Mouse (Mus musculus): ENCODE results near the gene Snd1. TPM values are rescaled to one million over a fixed set of nuclear protein-coding genes. Genes with fewer than 3 reads are reported as not detected.

Snd1 gene
- polyA plus RNA-seq, 1 experiment, result 190 TPM

DNA sequence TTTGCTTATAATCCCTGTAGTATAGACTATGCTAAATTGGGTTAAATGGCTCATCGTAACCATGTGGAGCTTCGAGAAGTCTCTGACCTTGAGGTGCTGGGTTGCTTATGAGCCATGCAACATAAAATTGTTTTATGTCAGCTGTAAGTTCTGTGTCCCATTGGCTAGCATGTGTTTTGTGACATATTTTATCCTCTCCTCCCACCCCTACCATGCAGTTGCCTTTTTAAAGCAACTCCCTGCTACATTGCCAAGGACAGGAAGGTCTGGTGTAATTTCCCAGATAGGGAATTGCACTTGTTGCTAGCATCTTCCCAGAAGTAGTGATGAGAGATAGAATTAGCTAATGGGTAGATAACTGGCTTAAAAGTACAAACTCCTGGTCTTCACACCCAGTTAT is 324.9 kb downstream of the Snd1 start:
- TF ChIP-seq SRF (IDR thresholded peaks at IDR 0.05; ENCODE audit: control insufficient read depth, insufficient read length, low read depth) (no peak), USF1 (IDR thresholded peaks at IDR 0.05; ENCODE audit: low read depth) (no peak), REST (IDR thresholded peaks at IDR 0.05; ENCODE audit: insufficient read depth, insufficient read length) (no peak), POLR2AphosphoS2 (IDR thresholded peaks at IDR 0.05; ENCODE audit: insufficient read length, low read depth) (no peak), MYOG (IDR thresholded peaks at IDR 0.05; ENCODE audit: control insufficient read depth in 1 of 3, insufficient read depth in 1 of 3, insufficient read length in 2 of 3, low read depth in 2 of 3) (no peak), POLR2A (IDR thresholded peaks at IDR 0.05; ENCODE audit: insufficient read length, low read depth) (no peak), TCF3 (IDR thresholded peaks at IDR 0.05; ENCODE audit: insufficient read length, low read depth) (no peak), E2F4 (IDR thresholded peaks at IDR 0.05; ENCODE audit: insufficient read depth) (no peak), MAX (IDR thresholded peaks at IDR 0.05; ENCODE audit: low read depth) (no peak), TCF12 (IDR thresholded peaks at IDR 0.05; ENCODE audit: insufficient read depth, poor library complexity, severe bottlenecking) (no peak), MYOD1 (IDR thresholded peaks at IDR 0.05; ENCODE audit: control insufficient read depth in 1 of 3, insufficient read length in 2 of 3, low read depth in 2 of 3) (no peak), CEBPB (IDR thresholded peaks at IDR 0.05; ENCODE audit: insufficient read depth, poor library complexity, severe bottlenecking) (no peak)
- H3K4me2 ChIP-seq (ENCODE audit: low read depth), result no peak overlapping the region
- H3ac ChIP-seq (ENCODE audit: control insufficient read depth, insufficient read length), result no peak overlapping the region
- H3K27me3 ChIP-seq (ENCODE audit: control insufficient read depth, insufficient read depth, insufficient read length), result no peaks in the 10 kb centered on the region
- H3K36me3 ChIP-seq (ENCODE audit: control insufficient read depth, insufficient read depth), result peaks cover 26% of the 10 kb centered on the region
- no peak overlapping the region for H3K4me3 ChIP-seq
- H3K79me2 ChIP-seq (ENCODE audit: control insufficient read depth, insufficient read depth), result no peaks in the 10 kb centered on the region

DNA sequence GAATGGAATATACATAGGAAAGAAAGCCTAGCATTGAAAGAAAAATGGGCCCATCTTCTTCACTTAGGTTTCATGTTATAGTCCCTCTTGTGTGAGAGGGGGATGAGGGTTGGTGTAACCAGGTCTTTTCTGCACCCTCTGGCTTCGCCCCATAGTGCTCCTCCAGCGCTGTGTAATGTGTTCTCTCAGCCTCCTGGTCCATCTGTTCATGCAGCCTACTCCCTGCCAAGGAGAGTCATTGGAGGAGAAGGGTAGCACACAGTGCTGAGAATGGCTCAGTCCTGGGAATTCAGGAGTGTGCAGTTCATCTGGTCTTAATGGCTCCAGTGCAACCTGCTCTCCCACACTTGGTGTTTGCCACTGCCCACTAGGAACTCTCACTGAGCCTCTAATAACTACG is 326.0 kb downstream of the Snd1 start:
- Histone ChIP-seq H3K4me2 (ENCODE audit: low read depth) (no peak overlapping the region), H3K27me3 (ENCODE audit: control insufficient read depth, insufficient read depth, insufficient read length) (no peaks in the 10 kb centered on the region), H3K36me3 (ENCODE audit: control insufficient read depth, insufficient read depth) (peaks cover 35% of the 10 kb centered on the region), H3ac (ENCODE audit: control insufficient read depth, insufficient read length) (no peak overlapping the region), H3K4me3 (no peak overlapping the region), H3K79me2 (ENCODE audit: control insufficient read depth, insufficient read depth) (no peaks in the 10 kb centered on the region)
- TF ChIP-seq MYOD1 (IDR thresholded peaks at IDR 0.05; ENCODE audit: control insufficient read depth in 1 of 3, insufficient read length in 2 of 3, low read depth in 2 of 3), result no peak
- no peak for TF ChIP-seq MYOG (IDR thresholded peaks at IDR 0.05; ENCODE audit: control insufficient read depth in 1 of 3, insufficient read depth in 1 of 3, insufficient read length in 2 of 3, low read depth in 2 of 3)
- TF ChIP-seq USF1 (IDR thresholded peaks at IDR 0.05; ENCODE audit: low read depth), result no peak
- no peak for TF ChIP-seq MAX (IDR thresholded peaks at IDR 0.05; ENCODE audit: low read depth)
- TF ChIP-seq POLR2AphosphoS2 (IDR thresholded peaks at IDR 0.05; ENCODE audit: insufficient read length, low read depth), result no peak
- TF ChIP-seq REST (IDR thresholded peaks at IDR 0.05; ENCODE audit: insufficient read depth, insufficient read length), result no peak
- no peak for TF ChIP-seq CEBPB (IDR thresholded peaks at IDR 0.05; ENCODE audit: insufficient read depth, poor library complexity, severe bottlenecking)

DNA sequence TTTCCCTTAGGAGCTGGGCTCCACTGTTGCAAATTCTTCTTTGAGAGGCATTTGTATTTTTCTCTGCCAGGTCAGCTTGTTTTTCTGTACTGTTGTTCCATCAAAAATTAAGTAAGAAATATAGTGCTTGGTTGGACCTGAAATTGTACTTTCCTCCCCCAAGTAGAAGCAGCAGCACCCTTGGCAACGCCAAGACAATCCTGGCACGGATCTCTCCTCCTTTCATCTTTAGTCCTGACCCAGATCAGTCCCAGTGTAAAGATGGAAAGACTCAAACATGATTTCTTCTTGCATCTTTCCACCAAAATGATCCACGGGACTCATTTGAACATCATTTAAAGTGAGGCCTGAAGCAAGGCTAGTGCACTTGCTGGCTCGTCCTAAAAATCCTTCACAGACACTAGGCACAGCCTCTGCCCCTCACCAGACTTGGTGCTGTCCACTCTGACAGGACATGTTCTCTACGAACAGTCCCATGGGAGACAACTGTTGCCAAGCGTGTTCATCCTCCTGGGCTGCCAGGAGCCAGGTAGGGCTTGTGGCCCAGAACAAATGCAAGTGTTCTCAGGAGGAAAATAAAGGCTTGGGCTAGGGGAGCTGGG is 328.8 kb downstream of the Snd1 start:
- Histone ChIP-seq H3K4me2 (ENCODE audit: low read depth) (no peak overlapping the region), H3K79me2 (ENCODE audit: control insufficient read depth, insufficient read depth) (no peaks in the 10 kb centered on the region), H3K27me3 (ENCODE audit: control insufficient read depth, insufficient read depth, insufficient read length) (no peaks in the 10 kb centered on the region), H3K4me3 (no peak overlapping the region), H3ac (ENCODE audit: control insufficient read depth, insufficient read length) (no peak overlapping the region), H3K36me3 (ENCODE audit: control insufficient read depth, insufficient read depth) (peaks cover 28% of the 10 kb centered on the region)
- TF ChIP-seq MAX (IDR thresholded peaks at IDR 0.05; ENCODE audit: low read depth) (no peak), E2F4 (IDR thresholded peaks at IDR 0.05; ENCODE audit: insufficient read depth) (no peak), POLR2AphosphoS2 (IDR thresholded peaks at IDR 0.05; ENCODE audit: insufficient read length, low read depth) (no peak), SRF (IDR thresholded peaks at IDR 0.05; ENCODE audit: control insufficient read depth, insufficient read length, low read depth) (no peak), POLR2A (IDR thresholded peaks at IDR 0.05; ENCODE audit: insufficient read length, low read depth) (no peak), TCF3 (IDR thresholded peaks at IDR 0.05; ENCODE audit: insufficient read length, low read depth) (no peak), MYOG (IDR thresholded peaks at IDR 0.05; ENCODE audit: control insufficient read depth in 1 of 3, insufficient read depth in 1 of 3, insufficient read length in 2 of 3, low read depth in 2 of 3) (no peak), CEBPB (IDR thresholded peaks at IDR 0.05; ENCODE audit: insufficient read depth, poor library complexity, severe bottlenecking) (no peak), TCF12 (IDR thresholded peaks at IDR 0.05; ENCODE audit: insufficient read depth, poor library complexity, severe bottlenecking) (no peak), USF1 (IDR thresholded peaks at IDR 0.05; ENCODE audit: low read depth) (no peak), MYOD1 (IDR thresholded peaks at IDR 0.05; ENCODE audit: control insufficient read depth in 1 of 3, insufficient read length in 2 of 3, low read depth in 2 of 3) (no peak), REST (IDR thresholded peaks at IDR 0.05; ENCODE audit: insufficient read depth, insufficient read length) (no peak)

- TF ChIP-seq CEBPB (IDR thresholded peaks at IDR 0.05; ENCODE audit: insufficient read depth, poor library complexity, severe bottlenecking) (no peak), MYOG (IDR thresholded peaks at IDR 0.05; ENCODE audit: control insufficient read depth in 1 of 3, insufficient read depth in 1 of 3, insufficient read length in 2 of 3, low read depth in 2 of 3) (no peak), REST (IDR thresholded peaks at IDR 0.05; ENCODE audit: insufficient read depth, insufficient read length) (no peak), E2F4 (IDR thresholded peaks at IDR 0.05; ENCODE audit: insufficient read depth) (no peak), USF1 (IDR thresholded peaks at IDR 0.05; ENCODE audit: low read depth) (no peak)
- peaks cover 28% of the 10 kb centered on the region for H3K36me3 ChIP-seq (ENCODE audit: control insufficient read depth, insufficient read depth)
- no peak overlapping the region for H3ac ChIP-seq (ENCODE audit: control insufficient read depth, insufficient read length)
- H3K79me2 ChIP-seq (ENCODE audit: control insufficient read depth, insufficient read depth), result no peaks in the 10 kb centered on the region
- H3K4me2 ChIP-seq (ENCODE audit: low read depth), result no peak overlapping the region
- H3K27me3 ChIP-seq (ENCODE audit: control insufficient read depth, insufficient read depth, insufficient read length), result no peaks in the 10 kb centered on the region
- H3K4me3 ChIP-seq, result no peak overlapping the region
Observed at GRCm38 (mm10) chr6:28804751-28805150, 329.8 kb downstream of the Snd1 start.

DNA sequence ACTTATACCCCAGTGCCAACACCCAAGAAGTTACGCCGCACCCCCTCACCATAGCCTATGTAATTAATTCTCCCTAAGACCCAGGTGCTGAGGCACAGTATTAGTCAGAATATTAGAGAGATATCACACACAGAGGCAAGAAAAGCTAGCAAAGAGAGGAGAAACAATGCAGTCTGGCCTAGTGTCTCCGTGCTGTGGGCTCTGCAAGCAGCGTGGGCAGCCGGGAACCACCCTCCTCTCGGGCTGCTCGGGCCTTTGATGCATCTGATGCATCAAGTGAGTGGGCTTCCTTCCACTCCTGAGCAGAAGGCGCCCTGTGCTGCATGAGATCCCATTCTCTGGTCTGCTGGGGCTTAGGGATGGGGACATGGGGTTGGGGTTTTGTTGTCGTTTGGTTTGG is 338.1 kb downstream of the Snd1 start:
- Histone ChIP-seq H3K36me3 (ENCODE audit: control insufficient read depth, insufficient read depth) (no peaks in the 10 kb centered on the region), H3K79me2 (ENCODE audit: control insufficient read depth, insufficient read depth) (no peaks in the 10 kb centered on the region), H3K27me3 (ENCODE audit: control insufficient read depth, insufficient read depth, insufficient read length) (no peaks in the 10 kb centered on the region), H3K4me2 (ENCODE audit: low read depth) (no peak overlapping the region), H3ac (ENCODE audit: control insufficient read depth, insufficient read length) (no peak overlapping the region), H3K4me3 (no peak overlapping the region)
- TF ChIP-seq USF1 (IDR thresholded peaks at IDR 0.05; ENCODE audit: low read depth) (no peak), MYOD1 (IDR thresholded peaks at IDR 0.05; ENCODE audit: control insufficient read depth in 1 of 3, insufficient read length in 2 of 3, low read depth in 2 of 3) (no peak), TCF3 (IDR thresholded peaks at IDR 0.05; ENCODE audit: insufficient read length, low read depth) (no peak), POLR2AphosphoS2 (IDR thresholded peaks at IDR 0.05; ENCODE audit: insufficient read length, low read depth) (no peak), E2F4 (IDR thresholded peaks at IDR 0.05; ENCODE audit: insufficient read depth) (no peak), MAX (IDR thresholded peaks at IDR 0.05; ENCODE audit: low read depth) (no peak), TCF12 (IDR thresholded peaks at IDR 0.05; ENCODE audit: insufficient read depth, poor library complexity, severe bottlenecking) (no peak), CEBPB (IDR thresholded peaks at IDR 0.05; ENCODE audit: insufficient read depth, poor library complexity, severe bottlenecking) (no peak), POLR2A (IDR thresholded peaks at IDR 0.05; ENCODE audit: insufficient read length, low read depth) (no peak), MYOG (IDR thresholded peaks at IDR 0.05; ENCODE audit: control insufficient read depth in 1 of 3, insufficient read depth in 1 of 3, insufficient read length in 2 of 3, low read depth in 2 of 3) (no peak), SRF (IDR thresholded peaks at IDR 0.05; ENCODE audit: control insufficient read depth, insufficient read length, low read depth) (no peak), REST (IDR thresholded peaks at IDR 0.05; ENCODE audit: insufficient read depth, insufficient read length) (no peak)

Measured in myocyte (in vitro differentiated cells).